Mouse (Mus musculus): ENCODE results near the gene Tnr.

DNA sequence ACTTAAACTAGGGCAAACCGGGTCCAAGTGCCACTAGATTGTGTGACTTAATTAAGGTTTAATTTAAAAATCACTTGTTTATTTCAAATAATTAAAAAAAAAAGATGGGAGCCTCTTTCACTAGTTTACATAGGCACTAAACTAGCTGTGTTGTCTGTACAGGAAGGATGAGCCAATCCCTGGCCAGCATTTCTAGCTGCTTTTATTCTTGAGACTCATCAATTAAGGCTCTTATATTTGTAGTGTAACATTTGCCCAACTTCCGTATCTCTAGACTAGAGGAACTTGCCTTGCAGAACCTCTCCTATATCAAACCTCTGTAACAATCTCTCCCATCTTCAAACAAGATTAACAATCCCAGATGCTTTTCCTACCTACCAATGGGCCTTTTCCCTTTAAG is 47.3 kb downstream of the Tnr start:
- TF ChIP-seq GATA1 (IDR thresholded peaks at IDR 0.05; ENCODE audit: borderline replicate concordance, low read length) (no peak), FLI1 (IDR thresholded peaks at IDR 0.05; ENCODE audit: low read length) (no peak)
